Mouse (Mus musculus) ovary, postnatal 10 days (tissue): ENCODE measurements around the gene Dhrs4.

Experiments used
- DNase-seq: peaks from one replicate; pipeline ENCODE4 v3.0.0; 2022; ENCODE audit warnings: low spot score

Dhrs4 gene

GRCm38 (mm10) chr14:55536116-55536745 is 57.7 kb downstream of the Dhrs4 start:
- DNase-seq: no peak
